Mouse (Mus musculus) embryonic facial prominence, embryonic 15.5 days (tissue): ENCODE measurements around the gene Sh2d7. TPM values are rescaled to one million over a fixed set of nuclear protein-coding genes. Genes with fewer than 3 reads are reported as not detected.

Experiments used
- ATAC-seq: fragments of 200-750 bp; cut with Nextera tagmentation; 2 replicates; pipeline ENCODE4 v1.8.0; 2017; ENCODE audit warnings: low read depth, moderate TSS enrichment; ENCODE audit not compliant: insufficient number of reproducible peaks, low FRiP score, low TSS enrichment
- H3K27ac ChIP-seq: fragments of 300-500 bp; sonication (generic); replicated peaks from 2 replicates; pipeline ENCODE4 v1.5.1; 2015; ENCODE audit warnings: mild to moderate bottlenecking, inconsistent platforms
- H3K27me3 ChIP-seq: fragments of 300-500 bp; sonication (generic); 2 replicates; pipeline ENCODE4 v1.6.1; 2015; ENCODE audit warnings: inconsistent platforms
- H3K36me3 ChIP-seq: fragments of 300-500 bp; sonication (generic); 2 replicates; pipeline ENCODE4 v1.6.1; 2015; ENCODE audit warnings: mild to moderate bottlenecking, inconsistent platforms
- H3K4me1 ChIP-seq: fragments of 300-500 bp; sonication (generic); 2 replicates; pipeline ENCODE4 v1.6.1; 2015; ENCODE audit warnings: inconsistent platforms
- H3K4me2 ChIP-seq: fragments of 300-500 bp; sonication (generic); replicated peaks from 2 replicates; pipeline ENCODE4 v1.6.1; 2015; ENCODE audit warnings: mild to moderate bottlenecking, inconsistent platforms
- H3K4me3 ChIP-seq: fragments of 300-500 bp; sonication (generic); replicated peaks from 2 replicates; pipeline ENCODE4 v1.5.1; 2015; ENCODE audit warnings: mild to moderate bottlenecking, inconsistent platforms
- H3K9ac ChIP-seq: fragments of 300-500 bp; sonication (generic); 2 replicates; pipeline ENCODE4 v1.6.1; 2015; ENCODE audit warnings: inconsistent platforms
- H3K9me3 ChIP-seq: fragments of 300-500 bp; sonication (generic); replicated peaks from 2 replicates; pipeline ENCODE4 v1.6.1; 2016; ENCODE audit warnings: inconsistent platforms
- WGBS: fragments of 180-500 bp; shearing (Covaris S2); methylation state at CpG from one replicate; pipeline ENCODE4 v1.1.7; 2015; 5-methylcytosine and 5-hydroxymethylcytosine counted together
- polyA plus RNA-seq: library from polyadenylated mRNA; unstranded; fragments of >200 nt; fragmentation: Nextera tagmentation; extraction: Ambion mirVana; gene quantifications from 2 replicates; pipeline ENCODE4 v1.2.1, GENCODE M21; 2015

Gene Sh2d7
- polyA plus RNA-seq, 1 experiment from 2014 or later = 0.12 TPM

GRCm38 (mm10) chr9:54544212-54544953 lies 5.6 kb downstream of the Sh2d7 start:
- H3K27me3 ChIP-seq = no peaks in the 10 kb centered on the region
- no peak overlapping the region for H3K4me2 ChIP-seq
- H3K9me3 ChIP-seq = no peaks in the 10 kb centered on the region
- 80% methylated on average over 9 of the region's 9 CpGs for WGBS
- H3K4me3 ChIP-seq = no peak overlapping the region
- no peak overlapping the region for H3K9ac ChIP-seq
- no peaks in the 10 kb centered on the region for H3K36me3 ChIP-seq
- no peak overlapping the region for H3K27ac ChIP-seq
- ATAC-seq = no peak
- no peaks in the 10 kb centered on the region for H3K4me1 ChIP-seq

GRCm38 (mm10) chr9:54544954-54545315 lies 6.2 kb downstream of the Sh2d7 start:
- Histone ChIP-seq H3K9me3 (no peaks in the 10 kb centered on the region), H3K4me2 (no peak overlapping the region), H3K4me3 (no peak overlapping the region), H3K9ac (no peak overlapping the region), H3K27ac (no peak overlapping the region), H3K27me3 (no peaks in the 10 kb centered on the region), H3K36me3 (no peaks in the 10 kb centered on the region), H3K4me1 (no peaks in the 10 kb centered on the region)
- ATAC-seq = no peak
- 84% methylated on average over 4 of the region's 4 CpGs for WGBS

- H3K4me1 ChIP-seq = no peaks in the 10 kb centered on the region
- H3K9me3 ChIP-seq = no peaks in the 10 kb centered on the region
- H3K27ac ChIP-seq = no peak overlapping the region
- H3K4me3 ChIP-seq = no peak overlapping the region
- WGBS = 24% methylated on average over 5 of the region's 5 CpGs
- no peaks in the 10 kb centered on the region for H3K27me3 ChIP-seq
- no peak for ATAC-seq
- no peaks in the 10 kb centered on the region for H3K36me3 ChIP-seq
- H3K4me2 ChIP-seq = no peak overlapping the region
- H3K9ac ChIP-seq = no peak overlapping the region
Measured at GRCm38 (mm10) chr9:54547536-54547935, 8.8 kb downstream of the Sh2d7 start.

GRCm38 (mm10) chr9:54549433-54549832 lies 10.6 kb downstream of the Sh2d7 start:
- WGBS = 90% methylated on average over 6 of the region's 6 CpGs
- Histone ChIP-seq H3K9ac (no peak overlapping the region), H3K27me3 (no peaks in the 10 kb centered on the region), H3K4me3 (no peak overlapping the region), H3K27ac (no peak overlapping the region), H3K36me3 (no peaks in the 10 kb centered on the region), H3K4me1 (no peaks in the 10 kb centered on the region), H3K9me3 (no peaks in the 10 kb centered on the region), H3K4me2 (no peak overlapping the region)
- ATAC-seq = no peak

GRCm38 (mm10) chr9:54552409-54552808 lies 13.6 kb downstream of the Sh2d7 start:
- no peak overlapping the region for H3K4me2 ChIP-seq
- no peak overlapping the region for H3K27ac ChIP-seq
- H3K27me3 ChIP-seq = no peaks in the 10 kb centered on the region
- H3K9ac ChIP-seq = no peak overlapping the region
- no peaks in the 10 kb centered on the region for H3K9me3 ChIP-seq
- no peaks in the 10 kb centered on the region for H3K4me1 ChIP-seq
- no peaks in the 10 kb centered on the region for H3K36me3 ChIP-seq
- no peak overlapping the region for H3K4me3 ChIP-seq
- 24% methylated on average over 5 of the region's 5 CpGs for WGBS
- ATAC-seq = no peak

GRCm38 (mm10) chr9:54555044-54555443 lies 16.3 kb downstream of the Sh2d7 start:
- H3K4me1 ChIP-seq = peaks cover 8% of the 10 kb centered on the region; the same call in 1 of the 2 replicates
- no peak overlapping the region for H3K27ac ChIP-seq
- H3K4me2 ChIP-seq = no peak overlapping the region
- no peaks in the 10 kb centered on the region for H3K36me3 ChIP-seq
- no peak overlapping the region for H3K9ac ChIP-seq
- H3K27me3 ChIP-seq = no peaks in the 10 kb centered on the region
- no peak overlapping the region for H3K4me3 ChIP-seq
- ATAC-seq = no peak
- 81% methylated on average over 2 of the region's 2 CpGs for WGBS
- no peaks in the 10 kb centered on the region for H3K9me3 ChIP-seq

GRCm38 (mm10) chr9:54558731-54559130 lies 19.9 kb downstream of the Sh2d7 start:
- H3K9ac ChIP-seq = no peak overlapping the region
- H3K9me3 ChIP-seq = no peaks in the 10 kb centered on the region
- peaks cover 11% of the 10 kb centered on the region; the same call in 1 of the 2 replicates for H3K4me1 ChIP-seq
- no peak for ATAC-seq
- no peak overlapping the region for H3K27ac ChIP-seq
- WGBS = 73% methylated on average over 8 of the region's 8 CpGs
- H3K4me2 ChIP-seq = peak overlapping the region; percentile 90; the same call in 1 of the 2 replicates
- H3K36me3 ChIP-seq = no peaks in the 10 kb centered on the region
- no peaks in the 10 kb centered on the region for H3K27me3 ChIP-seq
- H3K4me3 ChIP-seq = no peak overlapping the region

- Histone ChIP-seq H3K36me3 (no peaks in the 10 kb centered on the region), H3K9ac (peak within 1 kb of the TSS; percentile 62), H3K27me3 (no peaks in the 10 kb centered on the region), H3K4me2 (peak within 1 kb of the TSS; percentile 90), H3K27ac (no peak within 1 kb of the TSS), H3K4me3 (peak within 1 kb of the TSS; percentile 65), H3K4me1 (peaks cover 11% of the 10 kb centered on the region; the same call in 1 of the 2 replicates), H3K9me3 (no peaks in the 10 kb centered on the region)
- peak; percentile 91 for ATAC-seq
- 1% methylated on average over 53 of the region's 54 CpGs for WGBS
Measured at GRCm38 (mm10) chr9:54559771-54560471, 21.1 kb downstream of the Sh2d7 start, which contains the start of gene Cib2. Gene Cib2, minus strand, starts transcription at chr9:54560218.

GRCm38 (mm10) chr9:54560831-54561601 lies 22.2 kb downstream of the Sh2d7 start:
- WGBS = 80% methylated on average over 8 of the region's 8 CpGs
- Histone ChIP-seq H3K9ac (no peak overlapping the region), H3K4me3 (no peak overlapping the region), H3K4me2 (no peak overlapping the region), H3K27ac (no peak overlapping the region), H3K36me3 (no peaks in the 10 kb centered on the region), H3K9me3 (no peaks in the 10 kb centered on the region), H3K4me1 (peaks cover 11% of the 10 kb centered on the region; the same call in 1 of the 2 replicates), H3K27me3 (no peaks in the 10 kb centered on the region)
- ATAC-seq = no peak

- no peak for ATAC-seq
- 28% methylated on average over 4 of the region's 4 CpGs for WGBS
- H3K4me3 ChIP-seq = no peak overlapping the region
- no peak overlapping the region for H3K9ac ChIP-seq
- no peaks in the 10 kb centered on the region for H3K27me3 ChIP-seq
- peak overlapping the region; percentile 58 for H3K27ac ChIP-seq
- H3K4me1 ChIP-seq = peaks cover 9% of the 10 kb centered on the region; the same call in 1 of the 2 replicates
- no peak overlapping the region for H3K4me2 ChIP-seq
- H3K36me3 ChIP-seq = no peaks in the 10 kb centered on the region
- H3K9me3 ChIP-seq = no peaks in the 10 kb centered on the region
Measured at GRCm38 (mm10) chr9:54566958-54567357, 28.2 kb downstream of the Sh2d7 start.

GRCm38 (mm10) chr9:54568732-54569131 lies 29.9 kb downstream of the Sh2d7 start:
- H3K4me1 ChIP-seq = peaks cover 9% of the 10 kb centered on the region; the same call in 1 of the 2 replicates
- H3K27me3 ChIP-seq = no peaks in the 10 kb centered on the region
- H3K9me3 ChIP-seq = no peaks in the 10 kb centered on the region
- no peak overlapping the region for H3K4me3 ChIP-seq
- no peak overlapping the region for H3K27ac ChIP-seq
- 40% methylated on average over 2 of the region's 2 CpGs for WGBS
- no peak overlapping the region for H3K4me2 ChIP-seq
- no peaks in the 10 kb centered on the region for H3K36me3 ChIP-seq
- no peak overlapping the region for H3K9ac ChIP-seq
- no peak for ATAC-seq
